Mouse (Mus musculus) kidney, adult 2 months (tissue): ENCODE data around the gene Cdca8. TPM values are rescaled to one million over a fixed set of nuclear protein-coding genes. Genes with fewer than 3 reads are reported as not detected.
A peak's percentile ranks its signal among the peaks of the same experiment; 100 is the strongest.

Source experiments
- DNase-seq: peaks from one replicate; pipeline ENCODE4 v3.0.0; 2021
- H3K27ac ChIP-seq: fragments of 200-500 bp; 2 replicates; pipeline ENCODE4 v1.5.1; 2012; ENCODE audit warnings: low read depth, low read length, control low read depth, inconsistent platforms; ENCODE audit not compliant: insufficient read depth
- H3K27me3 ChIP-seq: fragments of 200-500 bp; replicated peaks from 2 replicates; pipeline ENCODE4 v1.6.1; 2012; ENCODE audit warnings: mild to moderate bottlenecking, moderate library complexity, low read length, inconsistent platforms; ENCODE audit not compliant: control insufficient read depth, insufficient read depth
- H3K36me3 ChIP-seq: fragments of 200-500 bp; 2 replicates; pipeline ENCODE4 v1.6.1; 2012; ENCODE audit warnings: mild to moderate bottlenecking, moderate library complexity, low read length, inconsistent platforms; ENCODE audit not compliant: control insufficient read depth, insufficient read depth
- H3K4me1 ChIP-seq: fragments of 200-500 bp; 2 replicates; pipeline ENCODE4 v1.6.1; 2011; ENCODE audit warnings: low read length; ENCODE audit not compliant: control insufficient read depth, insufficient read depth
- H3K4me3 ChIP-seq: fragments of 200-500 bp; 2 replicates; pipeline ENCODE4 v1.5.1; 2011; ENCODE audit warnings: mild to moderate bottlenecking, low read depth, low read length, control low read depth; ENCODE audit not compliant: insufficient read depth
- CTCF ChIP-seq: fragments of 200-500 bp; conservative IDR thresholded peaks from 2 replicates; pipeline ENCODE4 v1.5.1; 2011; ENCODE audit warnings: low read depth, mild to moderate bottlenecking, control low read depth, low read length, moderate library complexity, mixed read lengths; ENCODE audit not compliant: insufficient read depth, insufficient read length
- POLR2A ChIP-seq: fragments of 200-500 bp; IDR thresholded peaks from one replicate; pipeline ENCODE4 v1.6.1; 2011; ENCODE audit warnings: low read depth, low read length, control low read depth
- WGBS: fragments of 180-500 bp; shearing (Covaris S2); methylation state at CpG from one replicate; pipeline ENCODE4 v1.1.7; 2018; 5-methylcytosine and 5-hydroxymethylcytosine counted together
- polyA plus RNA-seq: library from polyadenylated mRNA; depleted of rRNA; stranded (reverse); fragments of >200 nt; gene quantifications from 2 replicates; pipeline ENCODE4 v1.2.3, GENCODE M21; 2012

Gene Cdca8
- polyA plus RNA-seq, 1 experiment = 1.4 TPM

DNA sequence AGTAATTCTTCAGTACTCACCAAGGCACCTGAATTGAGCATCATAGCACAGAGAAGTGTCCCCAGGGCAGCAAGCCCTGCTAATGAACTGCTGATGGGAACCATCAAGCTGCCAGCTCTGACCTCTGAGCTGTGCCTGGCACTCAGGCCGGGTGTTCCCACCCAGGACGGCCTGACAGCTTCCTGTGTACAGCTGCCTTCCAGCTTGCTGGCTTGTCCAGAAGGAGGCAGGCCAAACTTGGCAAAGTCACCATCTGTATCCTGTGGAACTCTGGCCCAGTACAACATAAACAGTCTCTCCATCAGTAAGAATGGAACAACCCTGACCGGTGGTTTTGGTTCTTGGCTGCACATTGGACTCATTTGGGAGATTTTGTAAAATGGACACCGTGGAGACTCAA lies 14.4 kb upstream of the Cdca8 start:
- no peak overlapping the region for H3K27ac ChIP-seq
- no peak overlapping the region for H3K4me3 ChIP-seq
- TF ChIP-seq CTCF (no peak), POLR2A (no peak)
- no peaks in the 10 kb centered on the region for H3K27me3 ChIP-seq
- WGBS = 42% methylated on average over 4 of the region's 4 CpGs
- no peak for DNase-seq
- H3K4me1 ChIP-seq = no peaks in the 10 kb centered on the region
- no peaks in the 10 kb centered on the region for H3K36me3 ChIP-seq

DNA sequence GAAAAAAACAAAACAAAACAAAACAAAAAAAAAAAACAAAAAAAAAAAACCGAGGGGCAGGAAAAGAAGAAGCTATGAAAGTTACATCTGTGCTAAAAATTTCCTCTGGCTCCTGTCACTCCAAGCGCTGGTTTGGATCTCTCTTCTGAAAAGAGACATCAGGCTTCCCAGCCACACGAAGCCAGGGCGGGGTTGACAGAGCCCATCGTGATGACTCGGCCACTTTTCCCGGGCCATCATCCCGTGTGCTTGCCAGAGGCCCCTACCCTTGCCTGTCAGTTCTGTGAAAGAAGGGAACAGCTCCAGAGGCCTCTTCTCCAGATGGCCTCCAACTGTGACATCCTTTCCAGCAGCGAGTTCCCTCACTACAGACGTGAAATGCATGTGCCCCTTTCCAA lies 11.9 kb upstream of the Cdca8 start:
- DNase-seq = peak; percentile 12
- Histone ChIP-seq H3K27me3 (no peaks in the 10 kb centered on the region), H3K4me1 (no peaks in the 10 kb centered on the region), H3K27ac (no peak overlapping the region), H3K4me3 (no peak overlapping the region), H3K36me3 (no peaks in the 10 kb centered on the region)
- TF ChIP-seq POLR2A (no peak), CTCF (no peak)
- WGBS = 22% methylated on average over 10 of the region's 10 CpGs

DNA sequence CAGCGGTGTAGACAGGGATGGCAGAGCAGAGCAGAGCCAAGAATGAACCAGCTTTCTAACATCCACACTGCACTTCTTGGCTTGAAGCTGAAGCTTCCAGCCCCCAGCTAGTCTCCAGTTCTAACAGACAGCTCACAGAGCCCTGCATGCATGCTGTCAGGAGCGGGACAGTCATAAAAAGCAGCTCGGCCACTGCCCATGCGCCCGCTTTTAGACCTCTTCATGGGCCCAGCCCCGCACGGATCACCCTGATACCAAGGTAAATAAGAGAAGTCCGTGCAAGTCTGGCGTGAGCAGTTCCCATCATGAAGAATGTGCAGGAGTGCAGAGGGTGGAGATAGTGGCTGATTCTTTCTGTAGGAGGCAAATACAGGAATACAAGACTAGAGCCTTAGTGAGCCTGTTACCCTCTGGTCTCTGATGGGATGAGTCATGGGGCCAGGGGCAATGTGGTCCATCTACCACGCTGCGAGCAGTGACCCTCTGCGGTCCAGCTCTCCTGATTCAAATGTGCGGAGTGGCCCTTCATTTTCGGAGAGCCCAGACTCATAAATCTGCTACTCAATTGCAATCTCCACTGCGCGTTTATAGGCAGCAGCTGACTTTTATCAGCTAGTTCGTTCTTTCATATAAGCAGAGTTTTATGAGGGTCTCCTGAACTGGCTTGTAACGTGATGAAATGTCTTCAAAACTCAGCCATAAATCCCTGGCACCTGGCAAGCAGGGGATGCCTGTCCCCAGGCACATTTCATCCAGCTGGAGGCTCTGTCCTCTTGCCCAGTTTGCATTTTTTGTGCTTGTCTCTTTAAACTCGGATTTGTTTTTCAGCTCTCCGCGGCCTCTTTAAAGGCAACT lies 11.3 kb upstream of the Cdca8 start:
- no peak for TF ChIP-seq CTCF
- TF ChIP-seq POLR2A = no peak
- no peaks in the 10 kb centered on the region for H3K27me3 ChIP-seq
- DNase-seq = peak; percentile 52
- H3K4me3 ChIP-seq = no peak overlapping the region
- H3K4me1 ChIP-seq = no peaks in the 10 kb centered on the region
- H3K36me3 ChIP-seq = no peaks in the 10 kb centered on the region
- WGBS = 33% methylated on average over 21 of the region's 21 CpGs
- H3K27ac ChIP-seq = no peak overlapping the region

DNA sequence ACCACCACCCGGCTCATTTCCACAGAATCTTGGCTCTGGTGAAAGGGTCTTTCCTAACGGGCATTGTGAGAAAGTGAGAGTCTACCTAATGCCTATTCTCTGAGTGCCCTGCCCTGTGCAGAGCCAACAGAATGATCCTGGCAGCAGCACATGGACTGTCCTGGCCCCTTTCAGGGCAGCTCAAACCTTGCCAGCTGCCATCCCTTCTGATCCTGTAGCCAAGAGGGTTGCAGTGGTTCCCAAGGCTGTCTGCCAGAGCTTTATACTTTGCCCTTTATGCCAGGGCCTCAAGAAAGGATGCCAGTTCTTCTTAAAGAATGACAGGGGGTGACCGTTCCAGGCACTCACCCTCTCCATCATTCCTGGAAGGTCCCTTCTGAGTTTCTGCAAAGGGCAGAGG lies 10.4 kb upstream of the Cdca8 start:
- DNase-seq = no peak
- H3K27me3 ChIP-seq = no peaks in the 10 kb centered on the region
- TF ChIP-seq POLR2A (no peak), CTCF (no peak)
- no peak overlapping the region for H3K4me3 ChIP-seq
- no peaks in the 10 kb centered on the region for H3K36me3 ChIP-seq
- H3K4me1 ChIP-seq = no peaks in the 10 kb centered on the region
- no peak overlapping the region for H3K27ac ChIP-seq
- WGBS = 84% methylated on average over 3 of the region's 3 CpGs

DNA sequence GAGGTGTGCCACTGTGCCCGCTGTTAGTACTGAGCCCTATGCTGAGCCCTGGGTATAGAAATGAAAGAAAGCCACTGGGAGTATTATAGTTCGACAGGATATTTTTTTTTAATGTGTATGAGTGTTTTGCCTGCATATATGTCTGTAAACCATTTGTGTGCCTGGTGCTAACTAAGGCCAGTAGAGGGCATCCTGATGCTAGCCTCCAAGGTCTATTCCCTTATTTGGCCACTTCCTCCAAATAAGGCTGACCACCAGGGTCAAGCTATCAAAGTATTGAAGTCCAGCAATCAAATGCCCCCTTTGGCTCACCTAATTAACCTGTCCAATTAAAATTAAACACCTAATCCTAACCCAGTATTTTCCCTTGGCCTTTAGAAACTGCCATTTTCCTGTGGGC lies 5.8 kb upstream of the Cdca8 start:
- Histone ChIP-seq H3K27ac (no peak overlapping the region), H3K36me3 (no peaks in the 10 kb centered on the region), H3K4me1 (no peaks in the 10 kb centered on the region), H3K27me3 (no peaks in the 10 kb centered on the region), H3K4me3 (no peak overlapping the region)
- WGBS = 59% methylated on average over 2 of the region's 2 CpGs
- TF ChIP-seq CTCF (no peak), POLR2A (no peak)
- no peak for DNase-seq

DNA sequence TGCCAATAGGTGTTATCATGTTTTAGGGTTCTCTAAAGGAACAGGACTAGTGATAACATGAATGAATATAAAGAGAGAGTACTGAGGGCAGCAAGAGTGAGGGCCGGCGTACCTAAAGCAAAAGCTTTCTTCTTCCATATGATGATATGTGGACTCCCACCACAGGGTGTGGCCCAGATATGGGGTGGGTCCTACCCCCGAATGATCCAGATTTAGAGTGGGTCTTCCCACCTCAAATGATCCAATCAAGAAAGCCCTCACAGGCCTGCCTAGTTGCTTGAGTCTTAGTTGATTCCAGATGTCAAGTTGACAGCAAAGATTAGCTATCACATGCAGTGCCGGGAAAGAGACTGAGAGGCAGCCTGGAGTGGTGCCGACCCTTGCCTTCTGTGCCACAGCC lies 4.7 kb upstream of the Cdca8 start:
- 85% methylated on average over 5 of the region's 5 CpGs for WGBS
- Histone ChIP-seq H3K36me3 (no peaks in the 10 kb centered on the region), H3K27ac (no peak overlapping the region), H3K4me3 (no peak overlapping the region), H3K27me3 (no peaks in the 10 kb centered on the region), H3K4me1 (no peaks in the 10 kb centered on the region)
- DNase-seq = no peak
- TF ChIP-seq CTCF = no peak
- TF ChIP-seq POLR2A = no peak

DNA sequence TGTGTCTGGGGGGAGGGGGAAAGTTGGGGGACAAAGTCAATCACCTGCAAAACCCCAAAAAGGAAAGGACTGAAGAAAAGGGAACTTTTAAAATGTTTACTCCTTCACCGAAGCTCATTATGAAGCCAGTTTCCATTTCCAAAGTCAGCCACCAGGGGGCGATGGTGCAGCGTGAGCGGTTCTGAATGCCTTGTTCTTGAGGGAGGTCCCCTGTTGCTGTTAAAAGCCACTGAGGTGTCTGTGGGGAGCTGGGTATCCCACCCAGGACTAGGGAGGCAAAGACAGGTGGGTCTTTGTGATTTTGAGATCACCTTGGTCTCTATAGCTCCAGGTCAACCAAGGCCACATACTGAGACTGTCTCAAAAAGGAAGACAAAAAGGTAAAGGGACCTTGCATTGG lies 3.9 kb upstream of the Cdca8 start:
- Histone ChIP-seq H3K27ac (no peak overlapping the region), H3K27me3 (no peaks in the 10 kb centered on the region), H3K4me1 (no peaks in the 10 kb centered on the region), H3K36me3 (no peaks in the 10 kb centered on the region), H3K4me3 (no peak overlapping the region)
- TF ChIP-seq CTCF (peak; percentile 86), POLR2A (no peak)
- 2% methylated on average over 4 of the region's 4 CpGs for WGBS
- DNase-seq = peak; percentile 69
